In genomic region chr3:16918374-16918773, GRCm38 (mm10) we compare ENCODE assay signal across 15 mouse cellular contexts.
"Had no signal": no experiment of that assay in that cellular context is flagged by ENCODE, and none has a peak within 500 bp of the region (broad histone marks: within the 10 kb centered on the region; RNA-seq: fewer than 3 reads in every experiment).

No protein-coding gene starts in this region.

- H3K4me2 ChIP-seq: limb, embryonic 12.5 days; liver, embryonic 13.5 days; lung, embryonic 15.5 days; midbrain, embryonic 12.5 days had no signal

- H3K36me3 ChIP-seq: limb, embryonic 12.5 days; liver, embryonic 13.5 days; lung, embryonic 15.5 days; midbrain, embryonic 12.5 days had no signal

- H3K9ac ChIP-seq: limb, embryonic 12.5 days; liver, embryonic 13.5 days; liver, postnatal 0 days; lung, embryonic 15.5 days; midbrain, embryonic 12.5 days had no signal

- H3K4me1 ChIP-seq: limb, embryonic 12.5 days; liver, embryonic 13.5 days; lung, embryonic 15.5 days; megakaryocyte, embryonic 14.5 days had no signal

- H3K4me3 ChIP-seq: limb, embryonic 12.5 days; liver, embryonic 13.5 days; lung, embryonic 15.5 days; megakaryocyte, embryonic 14.5 days; midbrain, embryonic 12.5 days had no signal

- DNase-seq: kidney, adult 8-10 months; kidney, postnatal 25 days; liver; liver, embryonic 13.5 days; liver, postnatal 0 days; lung, postnatal 14 days; right cerebral cortex, postnatal 4 days; spleen, adult 18-20 months; thymus, adult 18-20 months; thymus, postnatal 14 days had no signal

- H3K27me3 ChIP-seq: limb, embryonic 12.5 days; liver, embryonic 13.5 days; lung, embryonic 15.5 days; megakaryocyte, embryonic 14.5 days; midbrain, embryonic 12.5 days had no signal

- ATAC-seq: liver, postnatal 0 days had no signal

- H3K9me3 ChIP-seq: limb, embryonic 12.5 days; liver, embryonic 13.5 days; lung, embryonic 15.5 days; megakaryocyte, embryonic 14.5 days; midbrain, embryonic 12.5 days had no signal

- H3K27ac ChIP-seq: limb, embryonic 12.5 days; liver, embryonic 13.5 days; lung, embryonic 15.5 days; macrophage; midbrain, embryonic 12.5 days had no signal
